Mouse (Mus musculus): ENCODE measurements around the gene 2410131K14Rik. TPM values are rescaled to one million over a fixed set of nuclear protein-coding genes. Genes with fewer than 3 reads are reported as not detected.

The 2410131K14Rik gene
- total and polyA plus RNA-seq, 3 experiments: 4.0 to 4.3 TPM; not detected in 1

DNA sequence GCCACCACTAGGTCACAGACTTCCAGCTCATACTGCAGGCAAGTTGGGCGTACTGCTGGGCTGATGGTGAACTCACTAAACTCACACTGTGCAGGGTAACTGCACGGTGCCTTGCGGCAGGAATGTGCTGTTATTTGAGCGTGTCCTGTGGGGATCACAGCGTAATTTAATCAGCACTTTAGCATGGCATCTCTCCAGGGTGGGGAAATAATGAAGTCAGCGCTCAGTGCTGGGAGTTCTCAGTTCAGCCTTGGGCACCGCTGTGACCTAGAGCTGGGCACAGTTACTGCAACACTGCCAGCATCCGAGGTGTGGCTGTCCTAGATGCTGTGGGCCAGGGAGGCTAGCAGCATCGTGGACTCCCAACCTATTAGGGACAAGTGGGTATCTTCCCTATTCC is 19.3 kb downstream of the 2410131K14Rik start:
- no peak for DNase-seq (ENCODE audit: low read depth, low spot score)
- Histone ChIP-seq H3K4me3 (ENCODE audit: control insufficient read depth in 1 of 2, insufficient read depth in 1 of 2, low read depth in 2 of 2, low read length in 2 of 2) (no peak overlapping the region), H3K27ac (ENCODE audit: control insufficient read depth, low read depth, low read length) (no peak overlapping the region), H3K27me3 (ENCODE audit: control insufficient read depth in 1 of 2, insufficient read depth in 2 of 2, low read length in 2 of 2) (no peaks in the 10 kb centered on the region), H3K4me1 (ENCODE audit: control insufficient read depth in 1 of 2, insufficient read depth in 2 of 2, low read length in 2 of 2) (no peaks in the 10 kb centered on the region), H3K9ac (ENCODE audit: control insufficient read depth, low read depth, low read length, poor library complexity, severe bottlenecking) (no peak overlapping the region), H3K79me2 (ENCODE audit: control insufficient read depth, insufficient read depth, low read length, poor library complexity) (no peaks in the 10 kb centered on the region), H3K36me3 (ENCODE audit: control insufficient read depth in 1 of 2, insufficient read depth in 2 of 2, low read length in 2 of 2) (no peaks in the 10 kb centered on the region; a peak in 1 of 4 replicates), H3K9me3 (replicated peaks; ENCODE audit: insufficient read depth, low read length) (no peaks in the 10 kb centered on the region)
- TF ChIP-seq MAX (IDR thresholded peaks at IDR 0.05; ENCODE audit: low read length) (no peak), HCFC1 (IDR thresholded peaks at IDR 0.05; ENCODE audit: low read depth, low read length) (no peak), ETS1 (IDR thresholded peaks at IDR 0.05; ENCODE audit: low read depth, low read length) (no peak), TCF12 (IDR thresholded peaks at IDR 0.05; ENCODE audit: low read depth, low read length) (no peak), POLR2AphosphoS2 (IDR thresholded peaks at IDR 0.05; ENCODE audit: low read length) (no peak), GATA1 (IDR thresholded peaks at IDR 0.05; ENCODE audit: low read depth, low read length) (no peak), ZC3H11A (IDR thresholded peaks at IDR 0.05; ENCODE audit: low read depth, low read length) (no peak), TBP (IDR thresholded peaks at IDR 0.05; ENCODE audit: low read depth, low read length) (no peak), E2F4 (IDR thresholded peaks at IDR 0.05; ENCODE audit: borderline replicate concordance, low read depth, low read length) (no peak), MXI1 (IDR thresholded peaks at IDR 0.05; ENCODE audit: low read depth, low read length) (no peak), CHD1 (IDR thresholded peaks at IDR 0.05; ENCODE audit: low read depth, low read length) (no peak), RAD21 (IDR thresholded peaks at IDR 0.05; ENCODE audit: low read depth, low read length) (no peak), GABPA (IDR thresholded peaks at IDR 0.05; ENCODE audit: low read depth, low read length) (no peak), ELF1 (IDR thresholded peaks at IDR 0.05; ENCODE audit: low read depth, low read length) (no peak), ZNF384 (IDR thresholded peaks at IDR 0.05; ENCODE audit: low read depth, low read length) (no peak), SMC3 (IDR thresholded peaks at IDR 0.05; ENCODE audit: low read depth, low read length) (no peak), MYC (IDR thresholded peaks at IDR 0.05; ENCODE audit: low read depth, low read length) (no peak), USF2 (IDR thresholded peaks at IDR 0.05; ENCODE audit: borderline replicate concordance in 1 of 2, insufficient read depth in 1 of 2, low read depth in 1 of 2, low read length in 2 of 2) (no peak)

DNA sequence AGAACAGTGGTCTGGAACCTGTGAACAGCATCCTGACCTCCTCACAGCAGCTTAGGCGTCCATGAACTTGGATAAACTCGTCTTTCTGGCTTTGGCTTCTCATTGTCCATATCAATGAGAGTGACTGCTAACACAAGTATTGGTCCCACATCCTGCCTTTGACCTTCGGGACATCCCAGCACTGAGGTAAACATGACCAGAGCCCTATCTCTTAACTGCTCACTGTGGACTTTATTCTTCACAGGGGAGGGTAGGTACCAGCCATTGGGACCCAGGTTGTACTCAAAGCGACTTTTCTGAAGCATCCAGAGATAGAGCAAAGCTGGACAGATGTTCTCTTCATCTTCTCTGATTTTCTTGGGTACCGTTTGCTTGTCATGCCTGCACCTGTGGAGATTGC is 20.3 kb downstream of the 2410131K14Rik start:
- no peaks in the 10 kb centered on the region for H3K9me3 ChIP-seq (replicated peaks; ENCODE audit: insufficient read depth, low read length)
- no peaks in the 10 kb centered on the region for H3K79me2 ChIP-seq (ENCODE audit: control insufficient read depth, insufficient read depth, low read length, poor library complexity)
- H3K9ac ChIP-seq (ENCODE audit: control insufficient read depth, low read depth, low read length, poor library complexity, severe bottlenecking): no peak overlapping the region
- H3K4me1 ChIP-seq (ENCODE audit: control insufficient read depth in 1 of 2, insufficient read depth in 2 of 2, low read length in 2 of 2): no peaks in the 10 kb centered on the region
- no peaks in the 10 kb centered on the region for H3K36me3 ChIP-seq (ENCODE audit: control insufficient read depth in 1 of 2, insufficient read depth in 2 of 2, low read length in 2 of 2)
- no peak overlapping the region for H3K4me3 ChIP-seq (ENCODE audit: control insufficient read depth in 1 of 2, insufficient read depth in 1 of 2, low read depth in 2 of 2, low read length in 2 of 2)
- TF ChIP-seq CHD1 (IDR thresholded peaks at IDR 0.05; ENCODE audit: low read depth, low read length) (no peak), ZKSCAN1 (IDR thresholded peaks at IDR 0.05; ENCODE audit: low read depth, low read length) (no peak), USF1 (IDR thresholded peaks at IDR 0.05; ENCODE audit: low read depth, low read length) (no peak), MAX (IDR thresholded peaks at IDR 0.05; ENCODE audit: low read length) (no peak), SIN3A (IDR thresholded peaks at IDR 0.05; ENCODE audit: low read length) (no peak), MYB (IDR thresholded peaks at IDR 0.05; ENCODE audit: low read depth, low read length) (no peak), MEF2A (IDR thresholded peaks at IDR 0.05; ENCODE audit: extremely low read depth, insufficient replicate concordance, low read depth, low read length, poor library complexity, severe bottlenecking) (no peak), NRF1 (IDR thresholded peaks at IDR 0.05; ENCODE audit: insufficient read depth, low read depth, low read length, poor library complexity, severe bottlenecking) (no peak), RCOR1 (IDR thresholded peaks at IDR 0.05; ENCODE audit: low read depth, low read length) (no peak), BHLHE40 (IDR thresholded peaks at IDR 0.05; ENCODE audit: borderline replicate concordance, low read depth, low read length) (no peak), MXI1 (IDR thresholded peaks at IDR 0.05; ENCODE audit: low read depth, low read length) (no peak), MAZ (IDR thresholded peaks at IDR 0.05; ENCODE audit: low read depth, low read length) (no peak), HCFC1 (IDR thresholded peaks at IDR 0.05; ENCODE audit: low read depth, low read length) (no peak), ZMIZ1 (IDR thresholded peaks at IDR 0.05; ENCODE audit: low read depth, low read length) (no peak), TAL1 (IDR thresholded peaks at IDR 0.05; ENCODE audit: low read length) (no peak), NELFE (IDR thresholded peaks at IDR 0.05; ENCODE audit: low read depth, low read length) (no peak)
- DNase-seq (ENCODE audit: low read depth, low spot score): no peak
- no peak overlapping the region for H3K27ac ChIP-seq (ENCODE audit: control insufficient read depth, low read depth, low read length)
- no peaks in the 10 kb centered on the region for H3K27me3 ChIP-seq (ENCODE audit: control insufficient read depth in 1 of 2, insufficient read depth in 2 of 2, low read length in 2 of 2)
